Mouse (Mus musculus) layer of hippocampus, adult 18-20 months (tissue): ENCODE results near the gene 6430548M08Rik. TPM values are rescaled to one million over a fixed set of nuclear protein-coding genes. Genes with fewer than 3 reads are reported as not detected.

ENCODE experiments used
- DNase-seq, 2 experiments: peaks; one replicate each; pipeline ENCODE4 v3.0.0; 2022; ENCODE audit warnings: low spot score in 2 of 2
- total RNA-seq, 2 experiments: library from RNA; stranded (reverse); gene quantifications; 2 replicates each; pipeline ENCODE4 v1.2.3; 2021

Gene 6430548M08Rik
- total RNA-seq, 2 experiments from 2014 or later: 163 to 201 TPM

- no peak for DNase-seq
These were observed 67.3 kb downstream of the 6430548M08Rik start for GRCm38 (mm10) chr8:120181274-120181673.

GRCm38 (mm10) chr8:120181861-120182414, 68.0 kb downstream of the 6430548M08Rik start:
- DNase-seq: no peak

GRCm38 (mm10) chr8:120184366-120184765, 70.4 kb downstream of the 6430548M08Rik start:
- DNase-seq: no peak

GRCm38 (mm10) chr8:120184850-120185792, 71.2 kb downstream of the 6430548M08Rik start:
- DNase-seq: no peak

GRCm38 (mm10) chr8:120186454-120186853, 72.5 kb downstream of the 6430548M08Rik start:
- DNase-seq: no peak

GRCm38 (mm10) chr8:120188510-120188909, 74.6 kb downstream of the 6430548M08Rik start:
- no peak for DNase-seq

- no peak for DNase-seq
These were observed 75.5 kb downstream of the 6430548M08Rik start for GRCm38 (mm10) chr8:120189440-120189839.

- DNase-seq: no peak
These were observed 76.3 kb downstream of the 6430548M08Rik start for GRCm38 (mm10) chr8:120190107-120190809.

GRCm38 (mm10) chr8:120190810-120191413, 77.0 kb downstream of the 6430548M08Rik start:
- DNase-seq: peak; percentile 81 to 86

GRCm38 (mm10) chr8:120191633-120192032, 77.7 kb downstream of the 6430548M08Rik start:
- DNase-seq: no peak

- no peak for DNase-seq
These were observed 78.2 kb downstream of the 6430548M08Rik start for GRCm38 (mm10) chr8:120192118-120192517.

- no peak for DNase-seq
These were observed 87.4 kb downstream of the 6430548M08Rik start for GRCm38 (mm10) chr8:120201351-120201750.

GRCm38 (mm10) chr8:120202546-120202945, 88.6 kb downstream of the 6430548M08Rik start:
- DNase-seq: no peak

GRCm38 (mm10) chr8:120204736-120205360, 90.9 kb downstream of the 6430548M08Rik start:
- DNase-seq: no peak

- no peak for DNase-seq
These were observed 92.0 kb downstream of the 6430548M08Rik start for GRCm38 (mm10) chr8:120205916-120206315.

- DNase-seq: no peak
These were observed 93.4 kb downstream of the 6430548M08Rik start for GRCm38 (mm10) chr8:120207364-120207763.

- no peak for DNase-seq
These were observed 94.2 kb downstream of the 6430548M08Rik start for GRCm38 (mm10) chr8:120208113-120208512.

GRCm38 (mm10) chr8:120211345-120211744, 97.4 kb downstream of the 6430548M08Rik start:
- DNase-seq: no peak

GRCm38 (mm10) chr8:120212596-120212995, 98.6 kb downstream of the 6430548M08Rik start:
- DNase-seq: no peak

GRCm38 (mm10) chr8:120213229-120213628, 99.3 kb downstream of the 6430548M08Rik start:
- no peak for DNase-seq

GRCm38 (mm10) chr8:120213939-120214338, 100.0 kb downstream of the 6430548M08Rik start:
- no peak for DNase-seq
